Mouse (Mus musculus): ENCODE results near the gene Kcnk13. TPM values are rescaled to one million over a fixed set of nuclear protein-coding genes. Genes with fewer than 3 reads are reported as not detected.

The Kcnk13 gene
- total and polyA plus RNA-seq, 2 experiments from 2014 or later = 0.34 to 2.6 TPM

DNA sequence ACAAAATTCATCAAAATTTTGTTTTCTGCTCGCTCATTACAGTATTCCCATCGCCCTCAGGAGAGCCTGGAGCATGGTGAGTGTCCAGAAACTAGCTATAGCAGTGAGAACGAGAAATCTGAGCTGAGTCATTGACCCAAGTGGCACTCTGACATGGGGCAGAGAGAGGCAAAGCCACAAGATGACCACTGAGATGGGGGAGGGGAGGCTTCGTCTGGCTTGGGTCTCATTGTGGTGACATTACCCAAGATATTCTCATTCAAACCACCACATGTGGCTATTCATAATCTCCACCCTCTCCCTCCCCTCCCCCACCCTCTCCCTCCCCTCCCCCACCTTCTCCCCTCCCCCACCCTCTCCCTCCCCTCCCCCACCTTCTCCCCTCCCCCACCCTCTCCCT, 143.1 kb downstream of the Kcnk13 start:
- ATAC-seq (ENCODE audit: insufficient read depth, low read depth) (no peak), DNase-seq (ENCODE audit: low spot score) (no peak)
- Histone ChIP-seq H3K4me2 (ENCODE audit: low read depth, low read length) (no peak overlapping the region), H3K27ac (ENCODE audit: low read depth) (no peak overlapping the region), H3K4me3 (ENCODE audit: low read depth, low read length) (no peak overlapping the region), H3K9ac (replicated peaks; ENCODE audit: low read depth, low read length) (no peak overlapping the region), H3K9me3 (replicated peaks; ENCODE audit: control insufficient read depth, low read length) (no peaks in the 10 kb centered on the region), H3K4me1 (ENCODE audit: control insufficient read depth, insufficient read depth) (peaks cover 11% of the 10 kb centered on the region), H3K27me3 (ENCODE audit: control insufficient read depth, insufficient read depth, low read length) (0 out of 2 replicates have a peak, but pooled peaks cover 2% of the 10 kb centered on the region), H3K36me3 (replicated peaks; ENCODE audit: control insufficient read depth, insufficient read depth, low read length) (peaks cover 5% of the 10 kb centered on the region)
- TF ChIP-seq CTCF (IDR thresholded peaks at IDR 0.05; ENCODE audit: low read depth) = no peak
- no peak for TF ChIP-seq EP300 (IDR thresholded peaks at IDR 0.05; ENCODE audit: low read depth)
- WGBS = 48% methylated on average over 4 of the region's 4 CpGs

DNA sequence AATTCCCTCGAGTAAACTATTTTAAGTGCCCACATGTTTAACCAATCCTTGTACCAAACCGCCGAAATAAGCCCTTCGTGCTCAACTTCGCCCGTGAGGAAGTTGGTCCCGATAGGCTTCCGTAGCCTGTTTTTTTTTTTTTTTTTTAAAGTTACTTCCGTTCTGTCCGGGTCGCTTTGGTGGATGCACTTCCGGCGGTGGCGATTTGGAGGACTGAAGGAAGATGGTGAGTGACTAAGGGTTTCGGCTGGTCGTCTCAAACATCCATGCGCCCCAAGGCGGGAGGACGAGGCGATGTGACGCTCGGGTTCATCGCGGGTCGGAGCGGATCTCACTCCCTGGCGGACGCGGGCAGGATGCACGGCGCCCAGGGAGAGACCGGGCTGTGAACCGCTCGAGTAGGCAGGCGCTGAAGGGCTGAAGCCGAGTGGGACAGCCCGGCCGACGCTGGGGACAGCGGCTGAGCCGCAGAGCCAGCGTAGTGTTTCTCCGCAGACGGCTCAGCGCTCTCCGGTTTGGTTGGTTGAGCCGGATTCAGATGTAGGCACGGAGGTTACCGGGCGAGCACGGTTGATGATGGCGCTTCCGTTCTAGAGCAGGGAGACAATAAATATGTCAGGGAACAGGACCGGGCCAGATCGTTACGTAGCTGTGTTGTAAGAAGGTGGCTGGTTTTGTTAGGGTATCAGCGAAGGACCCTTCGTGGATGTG, 145.8 kb downstream of the Kcnk13 start, which contains the start of gene Psmc1:
Psmc1 (plus strand) TSS at position 169 of the 711 bp plus-strand sequence.
- H3K4me3 ChIP-seq (ENCODE audit: low read depth, low read length) = peak within 1 kb of the TSS; percentile 99
- 0 out of 2 replicates have a peak, but pooled peaks cover 2% of the 10 kb centered on the region for H3K27me3 ChIP-seq (ENCODE audit: control insufficient read depth, insufficient read depth, low read length)
- no peaks in the 10 kb centered on the region for H3K9me3 ChIP-seq (replicated peaks; ENCODE audit: control insufficient read depth, low read length)
- no peak for TF ChIP-seq CTCF (IDR thresholded peaks at IDR 0.05; ENCODE audit: low read depth)
- peak; percentile 82 for TF ChIP-seq EP300 (IDR thresholded peaks at IDR 0.05; ENCODE audit: low read depth)
- peaks cover 11% of the 10 kb centered on the region for H3K4me1 ChIP-seq (ENCODE audit: control insufficient read depth, insufficient read depth)
- ATAC-seq (ENCODE audit: insufficient read depth, low read depth) (peak; percentile 80), DNase-seq (ENCODE audit: low spot score) (peak; percentile 87)
- WGBS = under 1% methylated on average over 58 of the region's 58 CpGs
- H3K27ac ChIP-seq (ENCODE audit: low read depth) = peak within 1 kb of the TSS; percentile 96
- peak within 1 kb of the TSS; percentile 69 for H3K4me2 ChIP-seq (ENCODE audit: low read depth, low read length)
- H3K36me3 ChIP-seq (replicated peaks; ENCODE audit: control insufficient read depth, insufficient read depth, low read length) = peaks cover 28% of the 10 kb centered on the region
- peak within 1 kb of the TSS; percentile 97 for H3K9ac ChIP-seq (replicated peaks; ENCODE audit: low read depth, low read length)

Small RNA genes within 50 kb of the gene (microRNA-seq; reads per million reads assigned to microRNA genes)
- gene Gm23291 = not detected

Other genes with a start within 250 kb of the Kcnk13 start
- gene Efcab11, start 80.1 kb upstream of the Kcnk13 start, total RNA-seq (2014; rRNA removed; ENCODE audit: low replicate concordance) = 2.2 and 13.1 TPM in 2 replicates
- 4.0 and 4.2 TPM in 2 replicates for gene Efcab11, start 80.1 kb upstream of the Kcnk13 start, polyA plus RNA-seq (2015; fragmentation: Nextera tagmentation; extraction: Ambion mirVana)
- 5.2 and 8.8 TPM in 2 replicates for gene Tdp1, start 80.0 kb upstream of the Kcnk13 start, total RNA-seq (2014; rRNA removed; ENCODE audit: low replicate concordance)
- 13.7 and 14.9 TPM in 2 replicates for gene Tdp1, start 80.0 kb upstream of the Kcnk13 start, polyA plus RNA-seq (2015; fragmentation: Nextera tagmentation; extraction: Ambion mirVana)
- 52.4 and 163 TPM in 2 replicates for gene Psmc1, start 145.7 kb downstream of the Kcnk13 start, total RNA-seq (2014; rRNA removed; ENCODE audit: low replicate concordance)
- gene Psmc1, start 145.7 kb downstream of the Kcnk13 start, polyA plus RNA-seq (2015; fragmentation: Nextera tagmentation; extraction: Ambion mirVana) = 192 and 202 TPM in 2 replicates
- 13.7 and 16.6 TPM in 2 replicates for gene Nrde2, start 195.2 kb downstream of the Kcnk13 start, total RNA-seq (2014; rRNA removed; ENCODE audit: low replicate concordance)
- 7.6 and 7.7 TPM in 2 replicates for gene Nrde2, start 195.2 kb downstream of the Kcnk13 start, polyA plus RNA-seq (2015; fragmentation: Nextera tagmentation; extraction: Ambion mirVana)
- gene Calm1, start 234.9 kb downstream of the Kcnk13 start, total RNA-seq (2014; rRNA removed; ENCODE audit: low replicate concordance) = 236 and 375 TPM in 2 replicates
- 771 and 839 TPM in 2 replicates for gene Calm1, start 234.9 kb downstream of the Kcnk13 start, polyA plus RNA-seq (2015; fragmentation: Nextera tagmentation; extraction: Ambion mirVana)